Mouse (Mus musculus): ENCODE results near the gene Rab11fip3.

- TF ChIP-seq CTCF (conservative IDR thresholded peaks at IDR 0.05; ENCODE audit: insufficient read depth, insufficient read length, low read depth, low read length) = no peak
- TF ChIP-seq POLR2A (IDR thresholded peaks at IDR 0.05; ENCODE audit: low read depth, low read length) = peak; percentile 73
Measured at GRCm38 (mm10) chr17:26115205-26115898, 46.0 kb upstream of the Rab11fip3 start.
